Mouse (Mus musculus) testis, postnatal 10 days (tissue): Measurements from ENCODE around the gene Efcab6.

Experiments
- DNase-seq: peaks from one replicate; pipeline ENCODE4 v3.0.0; 2021; ENCODE audit warnings: low spot score

The Efcab6 gene

DNA sequence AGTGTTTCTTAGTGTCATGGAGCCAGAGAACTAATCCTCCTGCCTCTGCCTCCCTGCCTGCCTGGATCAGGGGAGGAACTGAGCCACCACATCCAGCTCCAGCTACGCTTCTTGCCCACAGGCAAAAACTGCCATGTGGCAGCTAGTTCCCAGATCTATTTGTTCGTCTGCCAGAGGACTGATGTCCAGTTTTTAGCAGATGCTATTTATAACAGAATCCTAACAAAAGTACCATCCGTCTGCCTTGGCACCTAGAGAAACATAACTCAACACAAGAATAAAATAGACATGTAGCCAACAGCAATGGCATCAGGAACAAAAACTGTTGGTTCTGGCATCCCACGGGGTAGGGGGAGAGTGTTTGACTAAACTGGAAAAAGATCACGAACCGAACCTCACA is 6.3 kb downstream of the Efcab6 start:
- no peak for DNase-seq

DNA sequence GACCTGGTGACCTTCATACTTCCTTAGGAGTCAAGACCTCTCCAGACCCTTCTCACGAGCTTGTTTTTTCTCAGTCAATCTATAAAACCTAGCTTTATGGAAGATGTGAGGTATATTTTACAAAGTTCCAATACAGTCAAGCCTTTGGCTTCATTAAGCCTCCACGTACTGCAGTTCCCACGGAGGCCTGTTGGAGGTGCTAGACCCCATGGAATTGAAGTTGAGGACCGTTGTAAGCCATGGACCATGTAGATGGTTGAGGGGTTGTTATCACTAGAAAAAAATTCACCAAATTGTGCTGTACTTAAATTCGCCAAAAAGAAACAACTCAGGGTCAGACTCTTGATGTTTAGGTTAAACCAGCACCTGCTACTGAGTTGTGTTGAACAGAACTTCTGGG is 9.1 kb downstream of the Efcab6 start:
- DNase-seq = no peak

GRCm38 (mm10) chr15:84053859-84054258 is 11.3 kb downstream of the Efcab6 start:
- peak; percentile 82 for DNase-seq

DNA sequence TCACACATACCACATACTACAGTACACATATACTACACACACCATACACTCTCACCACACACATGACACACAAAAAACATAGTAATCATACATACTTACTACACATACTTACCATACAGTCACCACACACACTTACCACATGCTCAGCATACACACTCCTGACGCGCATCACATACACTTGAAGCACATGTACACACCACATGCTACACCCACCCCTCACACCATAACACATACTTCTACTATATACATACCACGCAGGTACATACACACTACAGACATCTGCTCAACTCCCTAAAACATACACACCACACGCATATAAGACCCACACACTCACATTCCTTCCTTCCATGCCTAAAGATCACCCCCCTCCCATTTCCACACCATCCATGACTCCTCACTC is 11.9 kb downstream of the Efcab6 start:
- DNase-seq = no peak

DNA sequence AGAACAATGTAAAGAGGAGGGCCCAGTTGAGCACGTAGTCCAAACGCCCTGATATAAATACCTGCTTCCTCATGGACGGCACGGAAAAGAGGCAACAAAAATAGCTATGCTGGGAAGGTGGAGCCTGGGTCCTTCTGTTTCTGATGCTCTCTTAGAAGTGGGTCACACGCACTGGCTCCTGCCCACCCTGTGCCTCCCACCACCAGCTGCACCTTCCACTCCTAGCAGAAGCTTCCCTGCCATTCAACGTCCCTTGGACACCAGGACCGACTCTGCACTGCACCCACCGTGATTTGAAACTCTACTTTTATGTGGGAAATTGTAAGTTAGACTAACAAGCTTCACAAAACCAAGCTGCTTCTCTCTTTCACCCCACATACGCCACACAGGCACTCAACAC is 12.8 kb downstream of the Efcab6 start:
- no peak for DNase-seq

- DNase-seq = no peak
Observed at GRCm38 (mm10) chr15:84049570-84049969, 15.6 kb downstream of the Efcab6 start.

DNA sequence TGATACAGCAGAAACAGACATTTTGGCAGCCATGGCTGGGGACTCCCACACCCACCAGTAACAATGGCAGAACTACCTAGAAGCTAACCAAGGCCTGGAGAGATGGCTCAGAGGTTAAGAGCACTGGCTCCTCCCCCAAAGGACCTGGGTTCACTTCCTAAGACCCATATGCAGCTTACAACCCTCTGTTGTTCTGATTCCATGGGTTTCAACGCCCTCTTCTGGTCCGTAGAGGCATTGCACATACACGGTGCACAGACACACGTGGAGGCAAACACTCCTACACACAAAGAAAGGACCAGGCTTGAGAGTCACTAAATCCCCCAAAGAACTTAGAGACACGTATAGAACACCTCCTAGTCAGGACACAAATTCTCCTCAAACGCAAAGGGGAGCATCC is 19.6 kb downstream of the Efcab6 start:
- no peak for DNase-seq

DNA sequence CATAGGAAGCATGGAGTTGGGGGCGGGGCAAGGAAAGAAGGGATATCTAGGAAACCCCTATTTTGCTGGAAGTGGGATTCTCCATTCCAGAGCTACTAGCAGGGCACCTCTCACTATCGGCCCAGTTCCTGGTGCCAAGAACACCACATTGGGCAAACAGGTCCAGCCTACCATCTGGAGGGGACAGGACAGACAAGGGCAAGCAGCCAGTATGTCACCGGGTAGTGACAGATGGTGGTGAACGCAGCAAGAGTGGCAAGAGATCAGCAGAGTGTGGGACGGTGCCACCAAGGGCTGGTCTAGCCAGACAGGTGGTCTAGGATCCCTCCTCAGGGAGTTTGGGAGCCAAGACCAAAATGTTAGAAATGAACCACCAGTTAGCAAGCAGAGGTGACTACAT is 28.1 kb downstream of the Efcab6 start:
- DNase-seq = no peak

DNA sequence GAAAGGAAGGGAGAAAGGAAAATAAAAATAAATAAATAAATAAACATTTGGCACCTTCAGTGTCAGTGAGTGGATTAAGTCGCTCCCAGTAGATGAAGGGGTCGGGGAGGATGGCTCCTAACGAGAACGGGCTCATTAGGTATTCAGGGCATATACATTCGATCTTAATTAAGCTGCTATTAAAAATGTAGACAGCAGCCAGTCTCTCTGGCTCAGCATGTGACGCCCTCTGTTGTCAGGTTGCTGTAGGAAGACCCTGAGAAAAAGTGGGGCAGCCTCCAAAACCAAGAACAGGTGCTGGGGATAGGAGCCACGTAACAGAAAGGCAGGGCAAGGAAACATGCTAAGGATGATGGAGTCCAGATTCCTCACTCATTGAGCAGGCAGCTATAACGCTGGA is 39.5 kb downstream of the Efcab6 start:
- DNase-seq = no peak

GRCm38 (mm10) chr15:84024851-84025250 is 40.3 kb downstream of the Efcab6 start:
- DNase-seq = no peak

GRCm38 (mm10) chr15:84009366-84010083 is 55.7 kb downstream of the Efcab6 start:
- DNase-seq = no peak

DNA sequence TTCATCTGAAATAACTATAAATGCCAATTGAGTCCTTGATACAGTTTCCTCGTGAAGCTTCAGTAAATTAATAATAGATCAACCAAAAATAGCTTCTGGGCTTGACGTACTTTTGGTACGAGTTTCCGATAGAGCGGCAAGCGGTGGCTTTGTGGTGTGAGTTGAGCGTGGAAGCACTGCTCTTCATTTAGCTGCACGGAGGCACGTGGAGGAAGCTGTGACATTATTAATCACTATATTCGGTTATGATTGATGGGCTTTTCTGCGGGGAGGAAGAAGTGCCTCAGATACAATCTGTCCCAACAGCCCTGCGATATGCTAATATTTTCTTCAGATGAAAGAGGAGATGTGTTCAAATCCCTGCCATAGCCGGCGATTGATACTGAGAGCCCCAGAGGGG is 60.9 kb downstream of the Efcab6 start:
- no peak for DNase-seq

DNA sequence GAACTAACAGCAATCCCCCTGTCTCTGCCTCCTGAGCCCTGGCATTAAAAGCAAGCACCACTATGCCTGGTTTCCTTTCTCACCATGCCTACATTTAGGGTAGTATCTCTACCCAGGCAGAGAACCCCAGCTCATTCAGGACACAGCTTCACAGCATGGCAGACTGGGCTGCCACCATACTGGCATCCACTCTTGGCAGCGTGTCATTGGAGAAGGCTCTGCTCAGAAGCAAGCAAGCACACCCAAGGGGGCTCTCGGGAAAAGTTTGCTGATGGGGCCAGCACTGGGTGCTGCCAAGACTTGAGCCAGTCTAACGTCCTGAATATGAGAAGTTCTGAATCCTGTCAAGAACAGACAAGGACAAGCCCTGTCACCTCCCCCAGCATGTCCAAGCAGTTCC is 66.1 kb downstream of the Efcab6 start:
- no peak for DNase-seq

DNA sequence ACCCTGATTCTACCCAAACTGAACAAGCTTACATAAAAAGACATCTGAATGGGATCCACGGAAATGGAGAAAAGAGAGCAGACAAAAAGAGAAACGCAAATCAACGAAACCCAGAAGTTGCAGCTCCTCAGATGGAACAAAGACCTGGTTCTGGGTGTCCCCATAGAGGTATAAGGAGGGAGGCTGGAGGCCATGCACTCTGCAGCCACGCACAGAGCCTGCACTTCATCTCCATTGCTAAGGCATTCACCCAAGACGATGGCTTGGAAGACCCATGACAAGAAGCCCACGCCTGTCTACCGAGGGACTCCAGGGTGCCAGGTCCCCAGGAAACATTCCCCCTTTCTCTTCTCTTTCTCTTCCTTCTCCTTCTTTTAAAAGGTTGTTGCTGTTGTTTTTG is 66.6 kb downstream of the Efcab6 start:
- no peak for DNase-seq

DNA sequence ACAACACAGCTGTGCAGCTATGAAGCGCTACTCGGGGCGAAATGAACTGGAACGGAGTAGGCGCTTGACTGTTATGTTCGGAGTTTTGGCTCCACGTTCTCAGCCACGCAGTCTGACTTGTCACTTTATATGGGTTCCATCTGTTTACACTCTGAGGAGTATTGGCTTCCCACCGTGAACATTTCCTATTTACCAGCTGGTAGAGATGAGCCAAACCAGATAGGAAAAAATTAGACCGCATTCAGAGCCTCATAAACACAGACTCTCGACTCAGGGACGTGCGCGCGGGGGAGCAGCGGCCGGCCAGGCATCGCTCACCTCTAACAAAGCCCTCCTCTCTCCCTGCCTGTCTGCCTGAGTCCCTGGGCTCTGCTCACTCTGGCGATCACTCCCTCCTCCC is 67.1 kb downstream of the Efcab6 start:
- DNase-seq = no peak

- DNase-seq = no peak
Observed at GRCm38 (mm10) chr15:83997550-83997949, 67.6 kb downstream of the Efcab6 start.

- DNase-seq = no peak
Observed at GRCm38 (mm10) chr15:83996864-83997263, 68.3 kb downstream of the Efcab6 start.

DNA sequence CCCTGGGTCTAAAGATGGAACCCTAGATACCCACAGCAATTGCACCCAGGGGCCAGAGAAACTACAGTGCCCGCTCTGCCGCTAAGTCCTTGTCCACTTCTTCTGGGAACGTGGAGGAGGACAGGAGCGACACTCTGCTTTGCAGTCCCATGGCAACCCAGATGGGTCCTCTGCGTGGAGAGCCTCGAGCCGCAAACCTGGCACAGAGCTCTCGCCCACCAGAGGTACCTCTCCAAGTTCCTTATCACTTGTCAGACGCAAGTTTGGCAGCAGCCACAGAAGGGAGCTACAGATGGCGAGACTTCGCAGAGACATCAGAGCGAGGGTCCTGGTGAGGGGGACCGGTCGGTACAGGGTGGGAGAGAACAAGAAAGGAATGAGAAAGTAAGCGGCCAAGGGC is 73.0 kb downstream of the Efcab6 start:
- DNase-seq = no peak

- DNase-seq = no peak
Observed at GRCm38 (mm10) chr15:83991461-83991860, 73.7 kb downstream of the Efcab6 start.

- no peak for DNase-seq
Observed at GRCm38 (mm10) chr15:83989241-83989640, 75.9 kb downstream of the Efcab6 start.

GRCm38 (mm10) chr15:83988087-83988486 is 77.1 kb downstream of the Efcab6 start:
- no peak for DNase-seq

GRCm38 (mm10) chr15:83982186-83982936 is 82.8 kb downstream of the Efcab6 start:
- no peak for DNase-seq

- DNase-seq = no peak
Observed at GRCm38 (mm10) chr15:83978865-83979264, 86.3 kb downstream of the Efcab6 start.

GRCm38 (mm10) chr15:83977108-83977507 is 88.1 kb downstream of the Efcab6 start:
- DNase-seq = no peak
